Mouse (Mus musculus): ENCODE measurements at regions not wholly inside any gene's neighbourhood (a gene's known extent, or its start where the extent isn't known, plus 50 kb on each side); places are given as distances from the start of the nearest gene placed in this dataset.

- TF ChIP-seq CTCF (IDR thresholded peaks at IDR 0.05; ENCODE audit: low read depth) (no peak), EP300 (optimal IDR thresholded peaks at IDR 0.05) (no peak)
These were observed 506.3 kb upstream of the Gm765 start for GRCm38 (mm10) chr6:98848835-98849234.
